Mouse (Mus musculus) left cerebral cortex, postnatal 25 days (tissue): ENCODE data around the gene BC051142. TPM values are rescaled to one million over a fixed set of nuclear protein-coding genes. Genes with fewer than 3 reads are reported as not detected.

ENCODE experiments used
- DNase-seq, 2 experiments: peaks; one replicate each; pipeline ENCODE4 v3.0.0; 2022; ENCODE audit warnings: low spot score in 2 of 2, mixed read lengths in 1 of 2
- intact Hi-C: fragments of 180-260 bp; cut with DNase I; formaldehyde crosslinking; loops from one replicate; pipeline ENCODE4 v1.15.1; 2025
- total RNA-seq, 2 experiments: library from RNA; stranded (reverse); gene quantifications; 2 replicates each; pipeline ENCODE4 v1.2.3; 2021

Gene BC051142
- total RNA-seq, result 1 to 10 TPM; 2.3 to 4.7 TPM

- intact Hi-C loops, result no loop called here
- DNase-seq, result peak; percentile 84 to 95
These were observed at the start of gene BC051142 for GRCm38 (mm10) chr17:34398711-34399393. TSS of gene BC051142 (plus strand) at chr17:34398820.

DNA sequence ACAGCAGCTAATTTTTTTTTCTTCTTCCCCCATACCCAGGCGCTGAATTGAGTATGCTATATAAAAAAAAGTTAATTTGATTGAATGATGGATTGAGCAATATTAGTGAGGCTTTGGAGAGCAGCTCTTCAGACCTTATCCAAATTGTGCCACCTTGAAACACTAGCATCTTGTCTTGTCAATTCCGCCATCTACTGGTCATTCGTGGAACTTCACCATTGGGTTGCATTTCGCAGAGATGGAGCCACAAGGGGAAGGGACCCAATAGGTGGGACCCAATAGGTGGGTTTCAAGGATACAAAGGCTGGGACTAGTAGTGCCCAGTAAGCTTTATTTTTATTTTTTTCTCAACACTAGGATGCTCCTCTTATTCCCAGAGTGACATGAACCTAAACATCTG lies 49.2 kb upstream of the BC051142 start:
- intact Hi-C loops, result loop anchor here (1.0 kb wide), 1 partner anchor 99 kb away; no protein-coding TSS in a partner anchor

DNA sequence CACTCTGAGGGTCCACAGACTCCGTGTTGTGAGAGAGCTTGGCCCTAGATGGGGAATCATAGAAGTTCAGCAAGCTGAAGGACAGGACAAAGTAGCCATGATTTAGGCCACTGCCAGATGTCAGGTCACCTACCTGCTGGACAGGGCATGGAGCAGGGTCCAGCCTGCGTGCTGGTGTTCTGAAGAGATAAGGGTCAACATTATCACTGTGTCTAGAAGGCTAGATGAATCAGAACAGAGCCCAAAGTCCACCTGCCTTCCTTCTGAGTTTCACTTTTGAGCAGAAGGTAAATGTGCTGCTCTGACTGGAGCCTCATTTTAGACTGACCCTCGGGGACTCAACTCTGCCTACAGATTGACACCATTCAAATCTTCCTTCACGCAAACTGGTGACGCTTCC lies 44.1 kb upstream of the BC051142 start, which contains the start of gene Btnl2:
Gene Btnl2, plus strand, starts transcription at position 284 of the 400 bp plus-strand sequence.
- DNase-seq, result no peak
- intact Hi-C loops, result loop anchor here (5.0 kb wide), 1 partner anchor 182 kb away; no protein-coding TSS in a partner anchor

More for the DNA sequence above, 49.2 kb upstream of the BC051142 start:
- peak; percentile 73 to 77 for DNase-seq

DNA sequence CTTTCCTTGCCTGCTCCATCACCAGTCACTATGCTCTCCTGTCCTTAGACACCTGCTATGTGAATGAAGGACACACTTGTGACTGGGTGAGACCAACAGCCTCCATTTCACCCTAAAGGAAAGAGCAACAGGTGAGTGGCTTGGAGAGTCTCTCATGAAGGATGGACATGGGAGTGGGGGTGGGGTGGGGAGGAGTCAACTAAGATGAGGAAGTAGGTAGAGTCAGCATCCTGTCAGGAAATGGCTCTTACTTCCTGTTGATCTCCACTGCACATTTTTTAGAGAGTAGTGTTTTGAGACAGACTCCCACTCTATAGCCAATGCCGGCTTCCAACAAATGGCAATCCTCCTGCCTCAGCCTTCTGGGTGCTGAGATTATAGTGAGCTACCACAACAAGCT lies 43.7 kb upstream of the BC051142 start:
- no peak for DNase-seq
- intact Hi-C loops, result loop anchor here (5.0 kb wide), 1 partner anchor 183 kb away; no protein-coding TSS in a partner anchor

GRCm38 (mm10) chr17:34362954-34363546 lies 35.6 kb upstream of the BC051142 start:
- no peak for DNase-seq
- intact Hi-C loops, result no loop called here

GRCm38 (mm10) chr17:34363676-34364310 lies 34.8 kb upstream of the BC051142 start:
- intact Hi-C loops, result no loop called here

DNA sequence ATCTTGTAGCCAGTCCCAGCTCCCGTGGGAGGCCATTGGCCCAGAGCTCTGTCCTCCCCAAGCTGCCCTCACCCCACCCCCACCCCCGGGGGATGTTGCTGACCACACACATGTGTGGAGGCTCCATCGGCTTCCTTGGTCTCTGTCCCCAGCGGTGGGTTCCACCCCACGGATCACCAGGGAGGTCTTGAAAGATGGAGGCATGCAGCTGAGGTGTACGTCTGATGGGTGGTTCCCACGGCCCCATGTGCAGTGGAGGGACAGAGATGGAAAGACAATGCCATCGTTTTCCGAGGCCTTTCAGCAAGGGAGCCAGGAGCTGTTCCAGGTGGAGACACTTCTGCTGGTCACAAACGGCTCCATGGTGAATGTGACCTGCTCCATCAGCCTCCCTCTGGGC lies 33.6 kb upstream of the BC051142 start:
- intact Hi-C loops, result no loop called here
- no peak for DNase-seq

More at GRCm38 (mm10) chr17:34363676-34364310, 34.8 kb upstream of the BC051142 start:
- DNase-seq, result no peak

DNA sequence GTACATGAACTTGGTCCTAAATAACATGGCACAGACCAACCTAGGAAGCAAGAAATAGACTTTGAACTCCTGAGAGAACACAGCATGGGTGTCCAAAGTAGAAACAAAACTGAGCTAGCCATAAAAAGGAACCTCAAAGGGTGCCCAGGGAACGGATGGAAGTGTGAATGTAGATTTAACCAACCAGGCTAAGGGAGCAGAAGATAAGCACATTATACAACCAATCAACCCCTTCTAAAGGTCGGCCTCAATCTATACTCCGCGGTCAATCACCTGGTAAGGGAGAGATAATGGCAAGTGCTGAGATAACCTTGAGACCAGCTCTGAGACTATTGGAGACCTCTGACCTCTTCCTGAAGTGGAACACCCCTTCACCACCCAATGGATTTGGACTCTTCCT lies 28.1 kb upstream of the BC051142 start:
- intact Hi-C loops, result loop anchor here (5.0 kb wide), 1 partner anchor 107 kb away; the partner anchor contains the start of gene Btnl4
- DNase-seq, result no peak

- no peak for DNase-seq
- intact Hi-C loops, result loop anchor here (5.0 kb wide), 1 partner anchor 104 kb away; the partner anchor contains the start of gene Btnl4
These were observed 25.4 kb upstream of the BC051142 start for GRCm38 (mm10) chr17:34373055-34373709.

GRCm38 (mm10) chr17:34376847-34377246 lies 21.8 kb upstream of the BC051142 start, which contains the start of gene Btnl1:
TSS of gene Btnl1 (plus strand) at chr17:34377132.
- no peak for DNase-seq
- intact Hi-C loops, result no loop called here

GRCm38 (mm10) chr17:34377450-34378209 lies 21.0 kb upstream of the BC051142 start:
- intact Hi-C loops, result no loop called here
- no peak for DNase-seq

DNA sequence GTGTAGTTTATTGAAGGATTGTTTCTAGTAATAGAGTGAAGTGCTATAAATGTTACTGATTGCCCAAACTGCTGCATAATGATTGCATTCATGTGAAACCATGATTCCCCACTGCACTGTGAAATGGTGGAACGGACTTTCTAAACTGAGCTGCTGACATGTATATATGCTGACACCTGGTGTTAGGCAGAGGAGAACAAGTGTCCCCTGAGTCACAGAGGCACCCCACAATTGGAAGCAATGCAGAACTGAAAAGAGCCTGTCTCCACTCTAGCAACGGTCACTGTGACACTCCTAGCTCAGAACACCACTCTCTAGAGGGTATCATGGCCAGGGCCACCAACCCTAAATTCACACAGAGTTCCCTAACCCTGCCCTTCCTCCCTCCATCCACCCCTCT lies 19.9 kb upstream of the BC051142 start:
- no peak for DNase-seq
- intact Hi-C loops, result no loop called here

- no peak for DNase-seq
- intact Hi-C loops, result no loop called here
These were observed 19.2 kb upstream of the BC051142 start for GRCm38 (mm10) chr17:34379451-34379850.

DNA sequence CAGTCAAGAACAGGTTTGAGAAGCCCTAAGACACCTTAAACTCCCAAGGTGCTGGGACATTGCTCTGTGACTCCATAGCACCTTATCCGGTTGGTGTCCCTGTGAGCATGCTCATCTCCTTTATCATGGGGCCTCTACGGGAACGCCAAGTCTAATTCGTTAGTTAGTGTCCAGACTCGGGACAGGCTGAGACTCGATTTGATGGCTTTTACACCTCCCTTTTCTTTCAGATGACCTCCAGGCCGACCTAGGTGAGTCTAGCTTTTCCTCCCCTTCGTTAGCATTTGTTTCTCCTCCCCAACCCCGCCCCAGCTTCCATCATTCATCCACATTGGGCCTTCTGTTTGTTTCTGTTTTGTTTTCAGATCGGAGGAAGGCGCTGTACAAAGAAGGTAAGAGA lies 16.7 kb upstream of the BC051142 start:
- DNase-seq, result no peak
- intact Hi-C loops, result no loop called here

- intact Hi-C loops, result no loop called here
- DNase-seq, result no peak
These were observed 15.4 kb upstream of the BC051142 start for GRCm38 (mm10) chr17:34383212-34383611.

DNA sequence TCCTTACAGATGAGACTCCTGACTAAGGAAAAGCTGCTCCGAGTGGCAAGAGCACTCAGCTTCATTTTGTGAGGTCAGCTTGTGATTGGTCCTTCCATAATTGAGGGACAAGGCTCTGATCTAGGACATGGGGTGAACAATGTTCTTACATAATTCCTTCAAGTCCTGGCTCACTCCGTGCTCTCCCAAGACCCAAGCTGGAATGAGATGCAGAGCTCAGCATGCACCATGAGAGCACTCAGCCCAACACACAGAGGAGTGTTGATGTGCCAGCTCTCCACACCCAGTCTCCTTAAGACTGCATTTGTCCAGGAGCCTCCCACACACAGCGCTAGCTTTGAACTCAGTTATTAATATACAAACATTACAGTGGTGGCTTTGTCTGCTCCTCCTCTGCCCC lies 13.9 kb upstream of the BC051142 start:
- no peak for DNase-seq
- intact Hi-C loops, result no loop called here

DNA sequence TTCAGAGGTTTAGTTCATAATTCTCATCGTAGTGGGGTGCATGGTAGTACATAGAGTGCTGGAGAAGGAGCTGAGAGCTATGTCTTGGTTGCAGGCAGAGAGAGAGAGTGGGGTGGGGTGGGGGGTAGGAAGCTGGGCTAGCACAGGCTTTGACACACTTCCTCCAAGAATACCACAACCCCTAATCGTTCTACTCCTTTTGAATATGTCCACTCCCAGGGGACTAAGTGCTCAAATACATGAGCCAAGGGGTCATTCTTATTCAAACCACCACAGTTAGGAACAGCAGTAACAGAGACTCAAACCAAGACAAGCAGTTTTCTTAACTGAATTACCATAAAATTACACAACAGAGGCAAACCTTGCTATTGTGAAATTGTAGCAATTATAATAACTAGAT lies 12.0 kb upstream of the BC051142 start:
- intact Hi-C loops, result no loop called here
- no peak for DNase-seq

GRCm38 (mm10) chr17:34388513-34388912 lies 10.1 kb upstream of the BC051142 start:
- no peak for DNase-seq
- intact Hi-C loops, result loop anchor here (2.0 kb wide), 1 partner anchor 22 kb away; no protein-coding TSS in a partner anchor

DNA sequence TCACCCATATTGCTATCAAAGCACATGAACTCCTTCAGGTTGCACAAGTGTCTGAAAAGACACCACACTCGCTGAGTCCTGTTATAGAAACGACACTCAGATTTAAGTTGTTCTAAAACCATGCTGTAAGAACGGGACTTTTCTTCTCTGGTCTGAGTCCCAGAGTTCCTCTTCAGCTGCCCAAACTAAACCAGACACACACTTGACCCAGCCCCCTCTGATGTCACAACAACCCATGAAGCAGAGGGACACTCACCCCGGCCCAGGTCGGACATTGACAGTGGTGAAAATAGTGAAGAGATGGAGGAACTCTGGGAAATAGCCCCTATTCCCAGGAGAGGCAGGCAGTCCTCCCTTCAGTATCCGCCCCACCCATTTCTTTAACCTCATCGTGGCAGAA lies 7.1 kb upstream of the BC051142 start:
- intact Hi-C loops, result no loop called here
- no peak for DNase-seq
